Mouse (Mus musculus) MEL-GATA-1-ER (cell line): ENCODE data around the gene Nfib.

Experiments used
- DNase-seq: peaks from one replicate; pipeline ENCODE4 v3.0.0-alpha.2; 2012; ENCODE audit warnings: low read depth; ENCODE audit errors: extremely low read depth

The Nfib gene

GRCm38 (mm10) chr4:82516211-82516795, 189.2 kb downstream of the Nfib start:
- no peak for DNase-seq

DNA sequence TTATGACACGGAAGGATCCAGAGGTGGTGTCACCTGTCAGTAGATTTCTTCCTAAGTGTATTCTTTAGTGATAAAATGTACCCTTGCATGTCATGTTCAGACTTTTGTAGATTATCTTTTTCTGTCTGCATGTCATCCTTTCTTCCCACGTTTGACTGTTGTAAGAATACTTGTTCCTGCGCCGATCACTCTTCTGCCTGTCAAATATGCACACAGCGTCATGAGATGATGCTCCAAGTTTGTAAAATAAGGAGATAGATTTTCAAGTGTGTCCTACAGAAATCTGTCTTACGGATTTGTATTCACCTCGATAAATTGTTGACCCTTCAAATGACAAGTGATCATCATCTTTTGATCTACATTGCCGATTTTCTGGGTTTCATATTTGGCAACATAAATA, 190.6 kb downstream of the Nfib start:
- no peak for DNase-seq

- DNase-seq = no peak
Observed at GRCm38 (mm10) chr4:82514373-82514772, 191.2 kb downstream of the Nfib start.

DNA sequence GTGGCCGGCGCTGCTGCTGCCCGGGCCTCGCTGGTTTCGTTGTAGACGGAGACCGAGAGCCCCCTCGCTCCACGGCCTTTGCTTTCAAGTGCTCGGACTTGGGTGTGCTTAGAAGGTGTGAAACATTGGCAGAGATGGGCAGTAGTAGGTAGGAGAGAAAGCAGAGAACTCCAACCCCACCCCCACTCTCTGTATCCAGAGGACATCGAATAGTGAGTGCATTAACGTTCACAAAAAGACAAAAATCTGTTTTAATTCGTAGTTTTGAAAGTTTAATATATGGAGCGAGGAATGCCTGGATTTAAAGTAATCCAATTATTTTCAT, 192.2 kb downstream of the Nfib start:
- DNase-seq = no peak

- DNase-seq = no peak
Observed at GRCm38 (mm10) chr4:82512743-82513425, 192.7 kb downstream of the Nfib start.

DNA sequence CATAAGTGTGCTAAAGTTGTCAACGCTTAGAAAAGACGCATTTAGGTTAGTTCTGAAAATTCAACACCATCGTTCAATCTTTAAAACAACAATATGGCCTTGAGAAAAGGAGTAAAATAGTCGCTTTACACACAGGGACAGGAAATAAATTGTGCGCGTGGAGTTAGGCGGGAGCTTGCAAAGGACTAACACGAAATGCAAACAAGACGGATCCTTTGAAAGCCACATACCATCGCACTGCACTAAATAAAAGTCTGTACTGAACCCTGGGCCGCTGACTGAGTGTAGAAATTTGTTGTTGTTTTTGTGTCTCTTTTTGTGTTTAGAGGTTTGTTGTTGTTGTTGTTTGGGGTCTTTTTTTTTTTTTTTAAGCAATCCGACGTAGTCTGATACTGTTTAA, 193.2 kb downstream of the Nfib start:
- no peak for DNase-seq

- DNase-seq = no peak
Observed at GRCm38 (mm10) chr4:82511524-82511923, 194.0 kb downstream of the Nfib start.

DNA sequence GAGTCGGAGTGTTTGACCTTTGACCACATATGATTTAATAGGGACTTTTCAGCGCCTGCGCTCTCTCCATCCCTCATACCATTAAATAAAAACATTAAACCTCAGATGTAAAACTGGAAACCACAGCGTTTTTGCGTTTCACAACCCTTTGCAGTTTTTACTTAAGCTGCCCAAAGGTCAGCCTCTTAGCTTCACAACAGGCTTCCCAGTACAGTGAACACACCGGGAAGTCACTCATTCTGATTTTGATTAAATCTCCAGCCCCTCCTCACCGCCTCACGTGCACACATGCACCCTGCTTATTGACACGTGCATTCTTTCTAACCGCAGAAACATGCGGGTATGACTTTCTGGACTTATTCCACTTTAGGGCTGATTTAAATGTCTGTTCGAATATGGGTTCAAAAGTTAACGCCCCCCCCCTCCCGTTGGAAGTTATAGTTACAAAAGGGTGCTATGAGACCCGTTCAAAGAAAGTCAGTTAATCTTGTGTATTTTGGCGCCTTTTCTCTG, 194.5 kb downstream of the Nfib start:
- no peak for DNase-seq

- no peak for DNase-seq
Observed at GRCm38 (mm10) chr4:82509771-82510170, 195.8 kb downstream of the Nfib start.

DNA sequence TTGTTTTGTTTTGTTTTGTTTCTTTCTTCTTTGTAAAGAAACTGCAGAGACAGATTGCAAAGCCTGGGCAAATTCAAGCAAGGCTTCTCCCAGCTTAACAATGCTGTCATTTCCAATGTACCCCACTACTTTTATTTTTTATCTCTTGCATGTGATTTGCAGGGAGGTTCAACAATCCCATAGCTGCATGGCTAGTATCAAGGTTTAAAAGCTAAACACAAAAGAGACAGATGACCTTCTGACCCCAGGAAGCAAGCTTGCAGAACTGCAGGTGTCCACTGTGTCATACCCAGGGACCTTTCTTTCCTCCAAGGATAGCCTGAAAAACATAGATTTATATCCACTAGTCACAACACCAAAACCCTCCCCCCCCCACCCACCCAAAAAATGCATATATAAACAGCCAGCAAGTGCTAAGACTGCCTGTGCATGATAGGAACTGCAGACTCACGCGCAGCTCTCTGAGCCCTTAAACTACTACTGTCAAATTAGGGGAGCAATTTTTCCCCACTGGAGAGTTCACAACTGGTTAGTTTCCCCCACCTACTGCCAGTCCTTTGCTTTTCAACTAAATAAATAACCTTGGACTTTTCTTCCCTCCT, 196.3 kb downstream of the Nfib start:
- DNase-seq = no peak

- DNase-seq = no peak
Observed at GRCm38 (mm10) chr4:82508281-82508687, 197.3 kb downstream of the Nfib start.

- no peak for DNase-seq
Observed at GRCm38 (mm10) chr4:82507541-82508280, 197.8 kb downstream of the Nfib start.

DNA sequence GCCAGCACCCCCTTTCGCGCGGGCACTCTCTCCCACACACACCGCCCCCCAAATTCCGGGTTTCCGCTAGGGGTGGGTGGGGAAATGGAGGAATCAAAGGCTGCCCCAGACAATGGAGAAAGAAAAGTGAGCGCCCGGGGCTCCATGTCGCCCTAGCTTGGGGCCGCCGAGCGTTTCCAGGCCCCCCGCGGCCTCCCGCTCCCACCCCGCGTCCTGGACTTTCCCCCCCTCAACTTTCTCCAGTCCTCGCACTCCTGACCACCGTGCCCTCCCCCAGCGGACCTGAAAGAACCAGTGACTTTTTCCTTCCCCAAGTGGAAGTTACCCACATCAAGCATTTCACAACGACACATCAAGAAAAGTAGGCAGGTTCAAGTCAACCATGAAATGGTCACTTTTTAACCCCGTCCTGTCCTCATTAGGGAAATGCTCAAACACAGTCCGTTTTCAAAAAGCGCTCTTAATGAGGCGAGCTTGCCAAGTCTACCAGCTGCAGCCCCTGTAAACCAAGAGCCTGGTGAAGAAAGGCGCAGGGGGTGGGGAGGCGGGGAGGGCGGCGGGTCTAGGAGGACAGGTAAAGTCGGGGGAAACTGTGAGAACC, 198.7 kb downstream of the Nfib start:
- no peak for DNase-seq

- no peak for DNase-seq
Observed at GRCm38 (mm10) chr4:82506081-82506730, 199.3 kb downstream of the Nfib start.

DNA sequence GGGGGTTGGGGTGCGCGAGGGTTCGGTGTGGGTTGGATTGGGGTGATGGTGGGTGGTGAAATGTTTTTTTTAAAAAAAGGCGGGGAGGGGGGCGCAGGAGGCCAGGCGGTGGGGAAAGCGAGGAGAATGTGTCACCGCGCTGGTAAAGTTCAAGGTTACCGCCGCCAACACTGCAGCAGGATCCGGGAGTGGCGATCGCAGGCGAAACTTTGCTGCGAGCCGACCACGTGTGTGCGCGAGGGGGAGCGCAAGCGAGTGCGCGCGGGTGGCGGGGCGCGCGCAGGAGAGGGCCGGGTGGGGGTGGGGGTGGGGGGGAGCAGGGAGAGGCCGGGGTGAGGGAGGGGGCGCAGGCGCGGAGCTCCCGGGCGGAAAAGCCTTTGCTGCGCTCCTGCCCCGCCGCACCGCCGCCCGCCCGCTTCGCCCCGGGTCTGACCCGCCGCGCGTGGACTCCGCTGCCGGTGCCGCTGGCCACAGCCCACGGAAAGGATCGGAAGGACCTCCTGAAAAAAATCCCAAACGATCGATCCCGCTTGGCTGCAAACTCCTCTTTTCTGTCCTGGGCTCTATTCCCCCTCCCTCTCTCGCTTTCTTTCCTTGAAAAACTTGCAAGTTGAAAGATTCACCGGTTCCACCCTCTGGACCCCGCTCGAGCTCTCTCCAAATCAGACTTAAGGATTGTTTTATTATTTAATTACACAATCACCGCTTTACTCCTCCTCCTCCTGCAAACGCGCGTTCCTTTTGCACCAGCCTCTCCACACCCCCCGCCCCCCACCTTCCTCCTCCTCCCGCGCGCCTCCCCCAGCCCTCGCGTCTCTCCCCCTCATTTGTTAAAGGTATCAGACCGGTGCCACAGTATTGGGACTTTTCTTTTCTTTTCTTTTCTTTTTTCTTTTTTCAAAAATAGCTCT, 200.2 kb downstream of the Nfib start:
- DNase-seq = no peak

GRCm38 (mm10) chr4:82504284-82505120, 201.0 kb downstream of the Nfib start:
- no peak for DNase-seq

DNA sequence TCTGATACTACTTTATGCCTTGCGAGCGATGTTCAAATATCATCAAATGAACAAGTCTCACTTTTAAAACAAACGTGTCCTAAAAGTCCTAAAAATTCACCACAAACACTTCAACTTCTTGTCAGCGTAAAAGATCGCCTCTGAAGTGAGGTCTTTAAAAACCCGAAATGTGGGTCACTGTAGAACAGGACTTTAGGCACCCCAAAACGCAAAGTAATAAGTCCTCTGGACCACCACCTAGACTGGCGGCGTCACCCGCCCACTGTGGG, 201.6 kb downstream of the Nfib start:
- no peak for DNase-seq

GRCm38 (mm10) chr4:82503274-82504014, 202.1 kb downstream of the Nfib start:
- no peak for DNase-seq

DNA sequence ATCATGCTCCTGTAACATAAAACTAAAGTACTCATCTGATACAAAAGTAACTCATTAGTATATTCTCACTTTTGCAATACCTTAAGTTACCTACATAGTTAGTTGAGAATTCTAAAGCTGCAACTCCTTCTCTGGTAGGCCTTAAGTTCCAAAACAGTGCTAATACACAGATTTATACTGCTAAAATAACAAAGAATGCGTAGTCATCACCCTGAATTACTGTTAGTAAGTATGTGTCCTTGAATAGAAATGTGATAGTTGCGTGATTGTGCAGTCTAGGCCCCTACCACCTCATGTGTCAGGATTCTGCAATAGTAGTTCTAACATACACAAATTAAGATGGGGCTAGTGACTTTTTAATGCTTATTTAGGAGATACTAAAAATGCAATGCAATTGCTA, 202.9 kb downstream of the Nfib start:
- DNase-seq = no peak
